Mouse (Mus musculus) fibroblast of lung, adult 2 months (primary cell): ENCODE results near the gene Ankrd13c.
"Not testable (repeated sequence)": the region's sequence is repeated elsewhere in the genome, so short reads cannot be mapped to it uniquely, and the experiment has no call there.

Experiments
- DNase-seq: peaks from one replicate; pipeline ENCODE4 v3.0.0-alpha.2; 2011; ENCODE audit warnings: low read depth

Ankrd13c gene

GRCm38 (mm10) chr3:157946843-157947358 is at the start of gene Ankrd13c:
Gene Ankrd13c, plus strand, starts transcription at chr3:157947239.
- DNase-seq, result peak; percentile 85

GRCm38 (mm10) chr3:157897645-157898044 is 49.4 kb upstream of the Ankrd13c start:
- no peak for DNase-seq

GRCm38 (mm10) chr3:157899986-157900385 is 47.1 kb upstream of the Ankrd13c start:
- DNase-seq, result no peak

GRCm38 (mm10) chr3:157901721-157902120 is 45.3 kb upstream of the Ankrd13c start:
- no peak for DNase-seq

- DNase-seq, result no peak
These were observed 38.9 kb upstream of the Ankrd13c start for GRCm38 (mm10) chr3:157908166-157908565.

- no peak for DNase-seq
These were observed 36.8 kb upstream of the Ankrd13c start for GRCm38 (mm10) chr3:157910262-157910661.

GRCm38 (mm10) chr3:157912155-157912554 is 34.9 kb upstream of the Ankrd13c start:
- no peak for DNase-seq

GRCm38 (mm10) chr3:157916336-157916735 is 30.7 kb upstream of the Ankrd13c start:
- DNase-seq, result no peak

GRCm38 (mm10) chr3:157921376-157921775 is 25.7 kb upstream of the Ankrd13c start:
- no peak for DNase-seq

- DNase-seq, result no peak
These were observed 23.7 kb upstream of the Ankrd13c start for GRCm38 (mm10) chr3:157923268-157923835.

- peak; percentile 74 for DNase-seq
These were observed 22.2 kb upstream of the Ankrd13c start, which contains the start of gene Cth for GRCm38 (mm10) chr3:157924692-157925328. Gene Cth, minus strand, starts transcription at chr3:157925077.

GRCm38 (mm10) chr3:157925706-157926510 is 21.1 kb upstream of the Ankrd13c start:
- no peak for DNase-seq

GRCm38 (mm10) chr3:157926761-157927160 is 20.3 kb upstream of the Ankrd13c start:
- DNase-seq, result no peak

GRCm38 (mm10) chr3:157928731-157929130 is 18.3 kb upstream of the Ankrd13c start:
- no peak for DNase-seq

GRCm38 (mm10) chr3:157929417-157929816 is 17.6 kb upstream of the Ankrd13c start:
- no peak for DNase-seq

- DNase-seq, result no peak
These were observed 15.4 kb upstream of the Ankrd13c start for GRCm38 (mm10) chr3:157931592-157931991.

- DNase-seq, result no peak
These were observed 15.0 kb upstream of the Ankrd13c start for GRCm38 (mm10) chr3:157932074-157932473.

GRCm38 (mm10) chr3:157933223-157933622 is 13.8 kb upstream of the Ankrd13c start:
- DNase-seq, result not testable (repeated sequence)

- DNase-seq, result no peak
These were observed 12.7 kb upstream of the Ankrd13c start for GRCm38 (mm10) chr3:157934301-157934823.

- no peak for DNase-seq
These were observed 8.5 kb upstream of the Ankrd13c start for GRCm38 (mm10) chr3:157938585-157938984.

- no peak for DNase-seq
These were observed 593 bp downstream of the Ankrd13c start for GRCm38 (mm10) chr3:157947383-157948280.
